Mouse (Mus musculus) bone marrow, adult 2 months (tissue): ENCODE data around the gene 4930590J08Rik.

ENCODE experiments used
- CTCF ChIP-seq: fragments of 200-500 bp; IDR thresholded peaks from 2 replicates; pipeline ENCODE4 v1.5.1; 2011; ENCODE audit warnings: low read length, control low read depth; ENCODE audit not compliant: control insufficient read depth, insufficient read depth
- POLR2A ChIP-seq: fragments of 200-500 bp; IDR thresholded peaks from 2 replicates; pipeline ENCODE4 v1.6.1; 2011; ENCODE audit warnings: low read depth, mild to moderate bottlenecking, control low read depth, low read length, borderline replicate concordance; ENCODE audit not compliant: control insufficient read depth

DNA sequence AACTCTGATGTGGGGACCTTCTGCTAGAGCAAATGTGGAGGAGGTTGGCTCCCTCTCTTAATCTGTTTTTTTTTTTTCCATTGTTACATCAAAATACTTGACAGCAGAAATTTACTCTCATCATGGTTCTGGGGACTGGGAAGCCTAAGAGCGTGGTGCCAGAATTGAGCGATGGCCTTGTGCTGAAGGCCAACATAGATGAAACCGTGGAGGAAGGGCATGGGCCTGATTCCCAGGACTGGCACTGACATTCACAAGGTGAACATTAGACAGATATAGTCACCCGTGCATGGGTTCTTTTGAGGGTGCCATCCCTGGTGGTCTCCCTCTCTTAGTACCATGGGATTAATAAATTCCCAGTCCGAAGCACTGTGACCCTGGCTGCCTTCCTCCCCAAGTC lies 34.5 kb upstream of the 4930590J08Rik start:
- no peak for TF ChIP-seq POLR2A
- no peak for TF ChIP-seq CTCF
